Mouse (Mus musculus) embryonic facial prominence, embryonic 13.5 days (tissue): Measurements from ENCODE around the gene Ccdc188. TPM values are rescaled to one million over a fixed set of nuclear protein-coding genes. Genes with fewer than 3 reads are reported as not detected.

Experiments used
- ATAC-seq: fragments of 200-750 bp; cut with Nextera tagmentation; 2 replicates; pipeline ENCODE4 v1.8.0; 2017; ENCODE audit warnings: low read depth; ENCODE audit not compliant: insufficient number of reproducible peaks, insufficient read depth, low FRiP score, low TSS enrichment
- H3K27ac ChIP-seq: fragments of 300-500 bp; sonication (generic); 2 replicates; pipeline ENCODE4 v1.5.1; 2015; ENCODE audit warnings: moderate library complexity, mild to moderate bottlenecking, inconsistent platforms
- H3K27me3 ChIP-seq: fragments of 300-500 bp; sonication (generic); 2 replicates; pipeline ENCODE4 v1.6.1; 2015; ENCODE audit warnings: mild to moderate bottlenecking, inconsistent platforms
- H3K36me3 ChIP-seq: fragments of 300-500 bp; sonication (generic); 2 replicates; pipeline ENCODE4 v1.6.1; 2015; ENCODE audit warnings: mild to moderate bottlenecking, inconsistent platforms
- H3K4me1 ChIP-seq: fragments of 300-500 bp; sonication (generic); 2 replicates; pipeline ENCODE4 v1.6.1; 2015; ENCODE audit warnings: inconsistent platforms
- H3K4me2 ChIP-seq: fragments of 300-500 bp; sonication (generic); 2 replicates; pipeline ENCODE4 v1.6.1; 2015; ENCODE audit warnings: moderate library complexity, mild to moderate bottlenecking, inconsistent platforms
- H3K4me3 ChIP-seq: fragments of 300-500 bp; sonication (generic); 2 replicates; pipeline ENCODE4 v1.5.1; 2015; ENCODE audit warnings: mild to moderate bottlenecking, inconsistent platforms
- H3K9ac ChIP-seq: fragments of 300-500 bp; sonication (generic); 2 replicates; pipeline ENCODE4 v1.6.1; 2015; ENCODE audit warnings: mild to moderate bottlenecking, inconsistent platforms
- H3K9me3 ChIP-seq: fragments of 300-500 bp; sonication (generic); 2 replicates; pipeline ENCODE4 v1.6.1; 2016; ENCODE audit warnings: inconsistent platforms
- WGBS: fragments of 180-500 bp; shearing (Covaris S2); methylation state at CpG from one replicate; pipeline ENCODE4 v1.1.7; 2015; ENCODE audit warnings: mixed read lengths; 5-methylcytosine and 5-hydroxymethylcytosine counted together
- polyA plus RNA-seq: library from polyadenylated mRNA; unstranded; fragments of >200 nt; fragmentation: Nextera tagmentation; extraction: Ambion mirVana; gene quantifications from 2 replicates; pipeline ENCODE4 v1.2.1, GENCODE M21; 2015

Ccdc188 gene
- polyA plus RNA-seq, 1 experiment from 2014 or later = not detected

DNA sequence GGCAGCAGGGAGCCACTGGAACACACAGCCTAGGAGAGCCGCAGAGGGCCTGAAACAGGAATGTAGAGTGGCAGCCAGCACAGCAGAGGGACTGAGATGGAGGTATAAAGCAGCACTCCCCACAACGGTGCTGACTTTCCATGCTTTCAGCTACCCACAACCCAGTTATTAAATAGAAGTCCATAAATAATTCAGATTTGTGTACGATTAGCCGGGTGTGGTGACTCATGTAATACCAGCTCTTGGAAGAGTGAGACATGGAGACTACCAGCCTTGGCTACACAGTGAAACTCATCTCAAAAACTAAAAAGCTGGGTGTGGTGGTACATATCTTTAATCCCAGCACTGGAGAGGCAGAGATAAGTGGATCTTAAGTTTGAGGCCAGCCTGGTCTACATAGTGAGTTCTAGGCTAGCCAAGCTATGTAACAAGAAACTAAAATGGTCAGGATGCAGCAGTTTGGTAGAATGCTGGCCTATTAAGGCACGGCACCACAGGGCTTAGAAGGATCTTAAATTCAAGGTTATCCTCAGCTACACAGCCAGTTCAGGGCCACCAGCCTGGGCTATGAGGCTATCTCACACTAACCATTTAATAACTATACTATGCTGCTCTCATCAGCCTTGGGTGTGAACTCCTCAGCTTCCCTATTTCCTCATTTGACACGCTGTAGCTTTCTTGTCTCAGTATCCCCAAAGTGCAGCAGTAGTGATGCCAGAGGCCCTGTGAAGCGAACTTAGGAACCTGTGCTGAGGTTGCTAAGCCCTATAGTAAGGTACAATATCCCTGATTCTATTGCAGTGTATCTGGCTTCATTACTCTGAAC lies 19.2 kb downstream of the Ccdc188 start:
- Histone ChIP-seq H3K36me3 (peaks cover 40% of the 10 kb centered on the region), H3K4me2 (peak overlapping the region; percentile 90; the same call in 1 of the 2 replicates), H3K27ac (peak overlapping the region; percentile 91), H3K27me3 (no peaks in the 10 kb centered on the region), H3K4me1 (peaks cover 26% of the 10 kb centered on the region), H3K9ac (no peak overlapping the region), H3K9me3 (no peaks in the 10 kb centered on the region), H3K4me3 (no peak overlapping the region)
- no peak for ATAC-seq
- WGBS = 71% methylated on average over 7 of the region's 7 CpGs

DNA sequence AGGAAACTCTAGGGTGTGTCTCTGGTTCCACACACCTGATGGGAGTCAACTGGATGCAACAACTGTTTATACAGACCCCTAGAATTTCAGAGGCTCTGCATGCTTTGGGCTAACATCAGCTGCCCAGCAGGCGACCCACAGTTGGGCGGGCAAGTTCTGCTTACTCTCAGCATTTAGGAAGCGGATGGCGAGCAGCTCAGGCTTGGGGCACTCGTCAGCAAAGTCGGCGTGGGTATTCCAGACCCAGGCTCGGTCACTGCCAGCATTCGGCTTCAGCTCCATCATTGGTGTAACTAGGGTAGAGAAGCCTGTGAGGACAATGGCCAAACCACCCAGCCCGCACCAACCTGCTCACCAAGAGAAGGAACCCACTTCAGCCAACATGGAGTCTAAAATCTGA lies 23.9 kb downstream of the Ccdc188 start:
- Histone ChIP-seq H3K27me3 (no peaks in the 10 kb centered on the region), H3K4me3 (no peak overlapping the region), H3K4me1 (peaks cover 6% of the 10 kb centered on the region), H3K27ac (no peak overlapping the region), H3K4me2 (no peak overlapping the region), H3K9ac (no peak overlapping the region), H3K9me3 (no peaks in the 10 kb centered on the region), H3K36me3 (peaks cover 87% of the 10 kb centered on the region)
- no peak for ATAC-seq
- WGBS = 92% methylated on average over 10 of the region's 10 CpGs

- peaks cover 65% of the 10 kb centered on the region for H3K36me3 ChIP-seq
These were observed 30.1 kb downstream of the Ccdc188 start for GRCm38 (mm10) chr16:18247521-18248399.

GRCm38 (mm10) chr16:18248433-18249363 lies 31.0 kb downstream of the Ccdc188 start, which contains the start of the genes Trmt2a and Ranbp1:
TSS of gene Trmt2a (plus strand) at chr16:18248679.
TSS of gene Ranbp1 (minus strand) at chr16:18248732.
- WGBS = under 1% methylated on average over 102 of the region's 102 CpGs
- Histone ChIP-seq H3K9ac (peak within 1 kb of the TSS; percentile 95), H3K27ac (peak within 1 kb of the TSS; percentile 94)

More at GRCm38 (mm10) chr16:18247521-18248399, 30.1 kb downstream of the Ccdc188 start:
- H3K27ac ChIP-seq = peak overlapping the region; percentile 94
- peak overlapping the region; percentile 95 for H3K9ac ChIP-seq
- H3K4me2 ChIP-seq = peak overlapping the region; percentile 96
- WGBS = under 1% methylated on average over 33 of the region's 33 CpGs
- peak overlapping the region; percentile 95 for H3K4me3 ChIP-seq
- H3K4me1 ChIP-seq = peaks cover 39% of the 10 kb centered on the region
- ATAC-seq = no peak
- no peaks in the 10 kb centered on the region for H3K27me3 ChIP-seq
- no peaks in the 10 kb centered on the region for H3K9me3 ChIP-seq

DNA sequence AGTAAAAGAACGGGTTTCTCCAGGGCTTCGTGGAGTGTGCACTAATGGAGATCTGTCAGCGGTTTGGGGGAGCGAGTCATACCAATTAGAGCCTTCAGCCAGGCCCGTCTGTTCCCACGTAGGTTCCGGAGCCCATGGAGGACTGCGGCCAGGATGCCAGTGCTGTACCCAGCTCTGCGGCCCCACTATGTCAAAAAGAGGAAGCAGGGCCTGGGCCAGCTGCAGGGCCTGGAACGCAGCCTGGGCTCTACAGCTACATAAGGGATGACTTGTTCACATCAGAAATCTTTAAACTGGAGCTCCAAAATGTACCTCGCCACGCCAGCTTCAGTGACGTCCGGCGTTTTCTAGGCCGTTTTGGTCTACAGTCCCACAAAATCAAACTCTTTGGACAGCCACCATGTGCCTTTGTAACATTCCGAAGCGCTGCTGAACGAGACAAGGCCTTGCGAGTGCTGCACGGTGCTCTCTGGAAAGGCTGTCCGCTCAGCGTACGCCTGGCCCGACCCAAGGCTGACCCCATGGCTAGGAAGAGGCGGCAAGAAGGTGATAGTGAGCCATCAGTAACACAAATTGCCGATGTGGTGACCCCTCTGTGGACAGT lies 31.8 kb downstream of the Ccdc188 start:
- no peaks in the 10 kb centered on the region for H3K9me3 ChIP-seq
- peak overlapping the region; percentile 95 for H3K9ac ChIP-seq
- H3K36me3 ChIP-seq = peaks cover 65% of the 10 kb centered on the region
- no peaks in the 10 kb centered on the region for H3K27me3 ChIP-seq
- H3K4me2 ChIP-seq = peak overlapping the region; percentile 96
- ATAC-seq = peak; percentile 29
- peaks cover 39% of the 10 kb centered on the region for H3K4me1 ChIP-seq
- WGBS = 6% methylated on average over 27 of the region's 27 CpGs
- H3K4me3 ChIP-seq = peak overlapping the region; percentile 95
- H3K27ac ChIP-seq = peak overlapping the region; percentile 94

More at GRCm38 (mm10) chr16:18248433-18249363, 31.0 kb downstream of the Ccdc188 start, which contains the start of the genes Trmt2a and Ranbp1:
- H3K4me3 ChIP-seq = peak within 1 kb of the TSS; percentile 95
- peak; percentile 94 for ATAC-seq
- peaks cover 39% of the 10 kb centered on the region for H3K4me1 ChIP-seq
- peaks cover 65% of the 10 kb centered on the region for H3K36me3 ChIP-seq
- no peaks in the 10 kb centered on the region for H3K9me3 ChIP-seq
- no peaks in the 10 kb centered on the region for H3K27me3 ChIP-seq
- peak within 1 kb of the TSS; percentile 96 for H3K4me2 ChIP-seq

- no peaks in the 10 kb centered on the region for H3K27me3 ChIP-seq
- peaks cover 64% of the 10 kb centered on the region for H3K36me3 ChIP-seq
- H3K4me2 ChIP-seq = peak overlapping the region; percentile 96
- H3K27ac ChIP-seq = no peak overlapping the region
- 68% methylated on average over 4 of the region's 4 CpGs for WGBS
- no peak for ATAC-seq
- peak overlapping the region; percentile 95 for H3K4me3 ChIP-seq
- H3K9ac ChIP-seq = peak overlapping the region; percentile 95
- no peaks in the 10 kb centered on the region for H3K9me3 ChIP-seq
- peaks cover 39% of the 10 kb centered on the region for H3K4me1 ChIP-seq
These were observed 32.6 kb downstream of the Ccdc188 start for GRCm38 (mm10) chr16:18250231-18250630.

- H3K27ac ChIP-seq = no peak overlapping the region
These were observed 33.4 kb downstream of the Ccdc188 start for GRCm38 (mm10) chr16:18250828-18251790.

GRCm38 (mm10) chr16:18252736-18253135 lies 35.1 kb downstream of the Ccdc188 start:
- Histone ChIP-seq H3K36me3 (peaks cover 69% of the 10 kb centered on the region), H3K27me3 (no peaks in the 10 kb centered on the region), H3K4me2 (no peak overlapping the region), H3K4me1 (peaks cover 24% of the 10 kb centered on the region), H3K9ac (no peak overlapping the region), H3K4me3 (no peak overlapping the region), H3K9me3 (no peaks in the 10 kb centered on the region), H3K27ac (no peak overlapping the region)
- ATAC-seq = no peak
- whole genome bisulfite sequencing = 84% methylated on average over 6 of the region's 6 CpGs

More at GRCm38 (mm10) chr16:18250828-18251790, 33.4 kb downstream of the Ccdc188 start:
- Histone ChIP-seq H3K4me3 (peak overlapping the region; percentile 15), H3K27me3 (no peaks in the 10 kb centered on the region), H3K36me3 (peaks cover 63% of the 10 kb centered on the region), H3K4me2 (peak overlapping the region; percentile 96), H3K4me1 (peaks cover 39% of the 10 kb centered on the region), H3K9ac (peak overlapping the region; percentile 95), H3K9me3 (no peaks in the 10 kb centered on the region)
- 74% methylated on average over 10 of the region's 10 CpGs for WGBS
- no peak for ATAC-seq

DNA sequence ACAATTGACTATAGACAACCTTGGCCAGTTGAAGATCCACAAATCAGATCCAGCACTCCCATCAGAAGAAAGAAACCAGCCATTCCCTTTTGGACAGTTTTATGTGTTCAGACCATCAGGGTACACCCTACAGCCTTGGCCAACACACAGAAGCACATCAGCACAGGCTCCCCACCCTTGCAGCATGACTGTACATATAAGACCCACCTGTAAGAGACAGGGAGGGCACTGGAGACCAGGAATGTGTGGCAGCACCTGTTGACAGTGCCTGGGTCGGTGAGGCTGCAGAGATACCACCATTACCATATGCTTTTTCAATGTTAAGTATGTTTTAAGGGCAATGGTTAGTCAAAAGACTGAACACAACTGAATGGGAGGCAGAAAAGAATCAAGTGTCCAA lies 36.2 kb downstream of the Ccdc188 start:
- WGBS = 89% methylated on average over 1 of the region's 1 CpGs
- peaks cover 78% of the 10 kb centered on the region for H3K36me3 ChIP-seq

More for the DNA sequence above, 36.2 kb downstream of the Ccdc188 start:
- no peak overlapping the region for H3K4me3 ChIP-seq
- ATAC-seq = no peak
- H3K27me3 ChIP-seq = no peaks in the 10 kb centered on the region
- no peak overlapping the region for H3K4me2 ChIP-seq
- no peak overlapping the region for H3K9ac ChIP-seq
- H3K9me3 ChIP-seq = no peaks in the 10 kb centered on the region
- no peak overlapping the region for H3K27ac ChIP-seq
- H3K4me1 ChIP-seq = peaks cover 24% of the 10 kb centered on the region
